Mouse (Mus musculus) granulocyte monocyte progenitor cell, adult 5-6 weeks (primary cell): ENCODE results near the gene Gm44965. TPM values are rescaled to one million over a fixed set of nuclear protein-coding genes. Genes with fewer than 3 reads are reported as not detected.

Experiments
- ATAC-seq: replicated peaks from 2 replicates; pipeline ENCODE4 v1.8.0; 2016; ENCODE audit warnings: mild to moderate bottlenecking, moderate TSS enrichment, inconsistent platforms; ENCODE audit not compliant: poor library complexity, severe bottlenecking
- total RNA-seq, 2 experiments: library from RNA; stranded (forward) in 1 of 2; stranded (reverse) in 1 of 2; fragments of 200-712, 200-1000 nt in 1 of 2; fragments of >200 nt in 1 of 2; fragmentation: Nextera tagmentation in 1 of 2; gene quantifications; 2 replicates each; pipeline ENCODE4 v1.2.3; 2014 to 2017

Gm44965 gene
- total RNA-seq, 2 experiments from 2014 or later: not detected

- no peak for ATAC-seq
These were observed 56.3 kb downstream of the Gm44965 start for GRCm38 (mm10) chr6:48650041-48650440.

GRCm38 (mm10) chr6:48658721-48659120 lies 65.0 kb downstream of the Gm44965 start:
- no peak for ATAC-seq

GRCm38 (mm10) chr6:48664750-48665149 lies 71.0 kb downstream of the Gm44965 start:
- no peak for ATAC-seq

- ATAC-seq: no peak
These were observed 71.7 kb downstream of the Gm44965 start for GRCm38 (mm10) chr6:48665471-48665870.

GRCm38 (mm10) chr6:48666159-48666586 lies 72.4 kb downstream of the Gm44965 start:
- no peak for ATAC-seq

GRCm38 (mm10) chr6:48668022-48668421 lies 74.3 kb downstream of the Gm44965 start:
- ATAC-seq: peak; percentile 76

Other genes with a start within 250 kb of the Gm44965 start
- 2.7 and 6.7 TPM in 2 replicates for gene Krba1, start 198.4 kb upstream of the Gm44965 start, total RNA-seq (2014; fragmentation: Nextera tagmentation)
- 0.98 and 1.8 TPM in 2 replicates for gene Krba1, start 198.4 kb upstream of the Gm44965 start, total RNA-seq (2017)
- gene Zfp467, start 148.1 kb upstream of the Gm44965 start, total RNA-seq (2014; fragmentation: Nextera tagmentation): 3.0 and 6.3 TPM in 2 replicates
- gene Zfp467, start 148.1 kb upstream of the Gm44965 start, total RNA-seq (2017): 0.57 and 3.1 TPM in 2 replicates
- not detected in 2 replicates for gene Sspo, start 145.7 kb upstream of the Gm44965 start, total RNA-seq (2014; fragmentation: Nextera tagmentation)
- gene Sspo, start 145.7 kb upstream of the Gm44965 start, total RNA-seq (2017): not detected in 2 replicates
- not detected in 2 replicates for gene Atp6v0e2, start 56.3 kb upstream of the Gm44965 start, total RNA-seq (2014; fragmentation: Nextera tagmentation)
- gene Atp6v0e2, start 56.3 kb upstream of the Gm44965 start, total RNA-seq (2017): not detected in 2 replicates
- gene Lrrc61, start 39.1 kb upstream of the Gm44965 start, total RNA-seq (2014; fragmentation: Nextera tagmentation): 11.3 and 12.5 TPM in 2 replicates
- gene Lrrc61, start 39.1 kb upstream of the Gm44965 start, total RNA-seq (2017): 5.4 and 7.3 TPM in 2 replicates
- gene Rarres2, start 21.2 kb upstream of the Gm44965 start, total RNA-seq (2014; fragmentation: Nextera tagmentation): not detected in 2 replicates
- gene Rarres2, start 21.2 kb upstream of the Gm44965 start, total RNA-seq (2017): not detected in 2 replicates
- not detected in 2 replicates for gene Gm45021, start 4.3 kb upstream of the Gm44965 start, total RNA-seq (2014; fragmentation: Nextera tagmentation)
- not detected in 2 replicates for gene Gm45021, start 4.3 kb upstream of the Gm44965 start, total RNA-seq (2017)
- 15.2 and 18.8 TPM in 2 replicates for gene Repin1, start 58 bp upstream of the Gm44965 start, total RNA-seq (2014; fragmentation: Nextera tagmentation)
- 10.6 and 12.0 TPM in 2 replicates for gene Repin1, start 58 bp upstream of the Gm44965 start, total RNA-seq (2017)
- 2.2 TPM in 1 of 2 replicates, not detected in the other for gene Zfp775, start 8.1 kb downstream of the Gm44965 start, total RNA-seq (2014; fragmentation: Nextera tagmentation)
- 0.99 and 1.7 TPM in 2 replicates for gene Zfp775, start 8.1 kb downstream of the Gm44965 start, total RNA-seq (2017)
- 1.3 TPM in 1 of 2 replicates, not detected in the other for gene AI854703, start 32.8 kb downstream of the Gm44965 start, total RNA-seq (2014; fragmentation: Nextera tagmentation)
- gene AI854703, start 32.8 kb downstream of the Gm44965 start, total RNA-seq (2017): 0.05 and 0.13 TPM in 2 replicates
- gene Gimap8, start 53.3 kb downstream of the Gm44965 start, total RNA-seq (2014; fragmentation: Nextera tagmentation): not detected in 2 replicates
- 0.34 and 0.72 TPM in 2 replicates for gene Gimap8, start 53.3 kb downstream of the Gm44965 start, total RNA-seq (2017)
- 8.3 and 10.3 TPM in 2 replicates for gene Gimap9, start 82.2 kb downstream of the Gm44965 start, total RNA-seq (2014; fragmentation: Nextera tagmentation)
- gene Gimap9, start 82.2 kb downstream of the Gm44965 start, total RNA-seq (2017): 9.4 and 16.1 TPM in 2 replicates
- not detected in 2 replicates for gene Gimap4, start 90.6 kb downstream of the Gm44965 start, total RNA-seq (2014; fragmentation: Nextera tagmentation)
- 0.60 and 1.3 TPM in 2 replicates for gene Gimap4, start 90.6 kb downstream of the Gm44965 start, total RNA-seq (2017)
- 0.58 and 1.4 TPM in 2 replicates for gene Gimap6, start 114.3 kb downstream of the Gm44965 start, total RNA-seq (2014; fragmentation: Nextera tagmentation)
- gene Gimap6, start 114.3 kb downstream of the Gm44965 start, total RNA-seq (2017): 4.1 and 6.3 TPM in 2 replicates
- gene Gm28053, start 124.7 kb downstream of the Gm44965 start, total RNA-seq (2014; fragmentation: Nextera tagmentation): 11.1 TPM in 1 of 2 replicates, not detected in the other
- 3.1 TPM in 1 of 2 replicates, not detected in the other for gene Gm28053, start 124.7 kb downstream of the Gm44965 start, total RNA-seq (2017)
- not detected in 2 replicates for gene Gimap7, start 124.7 kb downstream of the Gm44965 start, total RNA-seq (2014; fragmentation: Nextera tagmentation)
- not detected in 2 replicates for gene Gimap7, start 124.7 kb downstream of the Gm44965 start, total RNA-seq (2017)
- 0.43 and 3.1 TPM in 2 replicates for gene Gimap1, start 145.1 kb downstream of the Gm44965 start, total RNA-seq (2014; fragmentation: Nextera tagmentation)
- gene Gimap1, start 145.1 kb downstream of the Gm44965 start, total RNA-seq (2017): 0.93 and 2.0 TPM in 2 replicates
- 0.75 TPM in 1 of 2 replicates, not detected in the other for gene Gimap5, start 152.3 kb downstream of the Gm44965 start, total RNA-seq (2014; fragmentation: Nextera tagmentation)
- 0.09 TPM in 1 of 2 replicates, not detected in the other for gene Gimap5, start 152.3 kb downstream of the Gm44965 start, total RNA-seq (2017)
- not detected in 2 replicates for gene Gimap3, start 176.9 kb downstream of the Gm44965 start, total RNA-seq (2014; fragmentation: Nextera tagmentation)
- gene Gimap3, start 176.9 kb downstream of the Gm44965 start, total RNA-seq (2017): 0.34 TPM in 1 of 2 replicates, not detected in the other
- 36.2 and 69.4 TPM in 2 replicates for gene Tmem176a, start 247.0 kb downstream of the Gm44965 start, total RNA-seq (2014; fragmentation: Nextera tagmentation)
- 18.9 and 45.3 TPM in 2 replicates for gene Tmem176a, start 247.0 kb downstream of the Gm44965 start, total RNA-seq (2017)
- gene Tmem176b, start 247.6 kb downstream of the Gm44965 start, total RNA-seq (2014; fragmentation: Nextera tagmentation): 127 TPM in 2 replicates
- gene Tmem176b, start 247.6 kb downstream of the Gm44965 start, total RNA-seq (2017): 88.4 and 105 TPM in 2 replicates